Mouse (Mus musculus) G1E-ER4 (cell line): ENCODE data around the gene Pip5k1b. TPM values are rescaled to one million over a fixed set of nuclear protein-coding genes. Genes with fewer than 3 reads are reported as not detected.

ENCODE experiments used
- GATA1 ChIP-seq: IDR thresholded peaks from one replicate; pipeline ENCODE4 v1.8.0; 2012; ENCODE audit warnings: low read length, inconsistent platforms
- polyA plus RNA-seq: library from polyadenylated mRNA; stranded (reverse); fragments of >175 nt; gene quantifications from 2 replicates; pipeline ENCODE4 v1.2.3, GENCODE M21; 2012

The Pip5k1b gene
- polyA plus RNA-seq, 1 experiment: 10.6 TPM

GRCm38 (mm10) chr19:24550778-24551177, 4.9 kb downstream of the Pip5k1b start:
- no peak for TF ChIP-seq GATA1

DNA sequence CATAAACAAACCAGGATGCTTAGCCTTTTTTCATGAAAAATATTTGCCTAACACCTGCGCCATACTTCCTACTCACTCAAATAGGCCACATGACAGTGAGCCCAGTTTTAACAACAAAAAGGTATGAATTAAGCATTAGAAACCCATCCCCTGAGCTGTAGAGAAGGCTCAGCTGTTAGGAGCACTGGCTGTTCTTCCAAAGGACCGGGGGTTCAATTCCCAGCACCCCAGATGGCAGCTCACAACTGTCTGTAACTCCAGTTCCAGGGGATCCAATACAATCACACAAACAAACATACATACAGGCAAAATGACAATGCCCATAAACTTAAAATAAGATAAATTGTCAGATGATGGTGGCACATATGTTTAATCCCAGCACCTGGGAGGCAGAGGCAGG, 5.7 kb downstream of the Pip5k1b start:
- TF ChIP-seq GATA1: no peak

GRCm38 (mm10) chr19:24548337-24548736, 7.3 kb downstream of the Pip5k1b start:
- no peak for TF ChIP-seq GATA1

- TF ChIP-seq GATA1: peak; percentile 68
Observed at GRCm38 (mm10) chr19:24546153-24546552, 9.5 kb downstream of the Pip5k1b start.

DNA sequence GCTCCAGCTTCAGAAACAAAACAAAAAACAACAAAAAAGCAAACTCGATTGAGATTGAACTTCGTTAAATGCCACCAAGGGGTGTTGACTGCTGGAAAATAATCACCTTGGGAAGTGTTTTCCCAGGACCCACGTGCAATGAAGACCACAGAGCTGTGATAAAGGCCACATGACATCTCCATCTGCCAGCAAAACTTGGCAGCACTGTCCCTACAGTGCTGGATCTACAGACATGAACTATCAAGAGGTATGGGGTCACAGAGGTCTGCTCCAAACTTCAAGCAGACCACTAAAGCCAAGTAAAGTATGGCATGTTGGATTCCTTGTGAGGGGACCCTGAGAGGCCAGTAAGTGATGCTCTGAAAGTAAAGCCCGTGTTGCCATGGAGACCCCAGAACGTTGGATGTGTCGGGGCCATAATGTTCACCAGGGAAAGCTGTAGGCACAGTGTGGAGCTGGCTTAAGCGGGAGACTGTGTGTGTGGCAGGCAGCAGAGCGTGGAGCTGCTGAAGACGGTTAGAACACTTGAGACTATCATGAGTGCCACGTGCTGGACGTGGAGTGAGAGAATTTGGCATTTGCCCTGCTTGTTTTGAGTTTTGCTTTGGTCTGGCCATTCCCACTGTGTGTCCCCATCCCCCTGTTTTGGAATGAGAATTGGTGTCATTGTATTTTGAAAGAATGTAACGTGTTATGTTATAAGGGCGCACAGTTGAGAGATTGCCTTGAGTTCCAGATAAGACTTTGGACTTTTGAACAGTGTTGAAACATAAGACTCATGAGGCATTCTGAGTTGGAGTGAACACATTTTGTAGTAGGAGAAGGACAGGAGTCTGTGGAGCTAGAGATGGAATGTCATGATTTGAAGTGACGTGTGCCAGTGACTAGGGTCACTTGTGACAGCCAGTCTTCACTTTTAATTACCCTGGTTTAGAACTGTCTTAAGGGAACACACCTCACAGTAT, 12.0 kb downstream of the Pip5k1b start:
- TF ChIP-seq GATA1: no peak

- no peak for TF ChIP-seq GATA1
Observed at GRCm38 (mm10) chr19:24542293-24542675, 13.4 kb downstream of the Pip5k1b start.

GRCm38 (mm10) chr19:24541669-24542292, 13.9 kb downstream of the Pip5k1b start:
- TF ChIP-seq GATA1: peak; percentile 41

- no peak for TF ChIP-seq GATA1
Observed at GRCm38 (mm10) chr19:24540952-24541668, 14.6 kb downstream of the Pip5k1b start.

DNA sequence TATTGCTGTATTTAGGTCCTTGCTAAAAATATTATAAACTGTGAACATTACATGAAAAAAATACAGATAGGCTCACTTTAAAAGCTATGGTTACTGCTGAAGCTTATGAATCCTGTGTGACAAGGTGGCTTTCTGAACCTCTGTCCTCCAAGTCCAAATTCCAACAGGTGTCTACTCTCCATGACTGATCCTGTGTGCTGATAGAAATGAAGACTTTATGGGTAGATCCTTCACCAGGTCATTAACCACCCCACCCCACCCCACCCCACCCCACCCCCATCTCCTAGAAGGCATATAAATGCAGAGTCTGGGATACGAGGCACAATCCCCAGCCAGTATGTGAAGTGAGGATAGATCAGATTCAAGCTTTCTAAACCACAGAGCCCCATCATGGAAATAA, 16.6 kb downstream of the Pip5k1b start:
- TF ChIP-seq GATA1: no peak

- TF ChIP-seq GATA1: no peak
Observed at GRCm38 (mm10) chr19:24538181-24538580, 17.5 kb downstream of the Pip5k1b start.

DNA sequence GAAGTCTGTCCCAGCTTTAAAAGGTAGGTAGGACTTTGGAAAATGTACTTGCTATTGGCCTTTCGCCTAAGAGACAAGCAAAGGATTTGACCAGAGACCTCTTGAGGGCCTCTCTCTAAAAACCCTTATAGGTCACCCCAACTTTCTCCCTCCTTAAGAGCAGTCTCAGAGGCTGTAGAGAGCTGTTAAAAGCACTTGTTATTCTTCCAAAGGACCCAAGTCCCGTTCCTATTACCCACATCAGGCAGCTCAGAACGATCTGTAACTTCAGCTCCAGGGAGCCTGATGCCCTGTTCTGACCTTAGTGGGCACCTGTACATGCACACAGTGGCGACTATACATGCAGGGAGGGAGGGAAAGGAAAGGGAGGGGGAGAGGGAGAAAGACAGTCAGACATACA, 18.0 kb downstream of the Pip5k1b start:
- TF ChIP-seq GATA1: no peak

GRCm38 (mm10) chr19:24536920-24537319, 18.8 kb downstream of the Pip5k1b start:
- no peak for TF ChIP-seq GATA1

- no peak for TF ChIP-seq GATA1
Observed at GRCm38 (mm10) chr19:24536280-24536679, 19.4 kb downstream of the Pip5k1b start.

DNA sequence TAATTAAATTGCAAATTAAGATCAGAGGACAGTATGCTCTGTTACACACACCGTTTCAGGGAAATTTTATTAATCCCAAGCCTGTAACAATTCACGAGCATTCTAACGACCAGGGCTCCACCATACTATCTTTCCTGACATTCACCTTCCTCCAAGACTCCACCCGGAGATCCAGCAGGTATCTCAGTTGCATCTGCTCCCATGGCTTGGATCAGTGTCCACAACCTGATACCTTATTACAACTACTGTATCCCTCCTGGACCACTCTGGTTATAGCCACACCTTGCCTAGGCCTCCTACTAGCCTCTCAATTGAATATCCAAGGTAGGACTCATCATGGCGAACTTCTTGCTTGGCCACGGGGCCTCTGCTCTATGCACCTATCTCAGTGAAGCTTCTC, 20.5 kb downstream of the Pip5k1b start:
- no peak for TF ChIP-seq GATA1

GRCm38 (mm10) chr19:24534733-24535132, 20.9 kb downstream of the Pip5k1b start:
- TF ChIP-seq GATA1: peak; percentile 20
